Mouse (Mus musculus) lung, adult 2 months (tissue): ENCODE measurements around the gene Agap1.

ENCODE experiments used
- CTCF ChIP-seq: fragments of 200-500 bp; IDR thresholded peaks from 2 replicates; pipeline ENCODE4 v1.5.1; 2011; ENCODE audit warnings: mild to moderate bottlenecking, low read length, control low read depth; ENCODE audit not compliant: insufficient read depth
- POLR2A ChIP-seq: fragments of 200-500 bp; IDR thresholded peaks from 2 replicates; pipeline ENCODE4 v1.6.1; 2011; ENCODE audit warnings: low read depth, mild to moderate bottlenecking, control low read depth, low read length, borderline replicate concordance; ENCODE audit errors: extremely low read depth

GRCm38 (mm10) chr1:89439351-89439750 lies 15.3 kb upstream of the Agap1 start:
- no peak for TF ChIP-seq POLR2A
- TF ChIP-seq CTCF, result no peak
